Mouse (Mus musculus) kidney, postnatal 36 days (tissue): ENCODE measurements around the gene Them4.

Experiments used
- DNase-seq, 2 experiments: peaks; one replicate each; pipeline ENCODE4 v3.0.0; 2021 to 2022; ENCODE audit warnings: mixed read lengths in 2 of 2

Gene Them4

GRCm38 (mm10) chr3:94368631-94369030 is 58.7 kb downstream of the Them4 start:
- DNase-seq, result no peak

- no peak for DNase-seq
These were observed 59.8 kb downstream of the Them4 start for GRCm38 (mm10) chr3:94369709-94370108.

- DNase-seq, result peak; percentile 98
These were observed 61.7 kb downstream of the Them4 start for GRCm38 (mm10) chr3:94371637-94372036.

- DNase-seq, result no peak
These were observed 62.1 kb downstream of the Them4 start for GRCm38 (mm10) chr3:94372038-94372437.

- DNase-seq, result peak; percentile 81 to 88
These were observed 62.8 kb downstream of the Them4 start, which contains the start of gene Rorc for GRCm38 (mm10) chr3:94372641-94373040. Rorc (plus strand) TSS chr3:94372794.

GRCm38 (mm10) chr3:94373090-94373489 is 63.2 kb downstream of the Them4 start:
- peak; percentile 59 to 74 for DNase-seq

GRCm38 (mm10) chr3:94373597-94374011 is 63.7 kb downstream of the Them4 start:
- DNase-seq, result peak; percentile 76 to 89

- DNase-seq, result peak; percentile 86 to 89
These were observed 64.7 kb downstream of the Them4 start for GRCm38 (mm10) chr3:94374636-94375035.

- no peak for DNase-seq
These were observed 65.3 kb downstream of the Them4 start for GRCm38 (mm10) chr3:94375146-94375545.

- DNase-seq, result no peak
These were observed 66.0 kb downstream of the Them4 start for GRCm38 (mm10) chr3:94375861-94376260.

GRCm38 (mm10) chr3:94377028-94377923 is 67.4 kb downstream of the Them4 start:
- no peak for DNase-seq

- no peak for DNase-seq
These were observed 70.1 kb downstream of the Them4 start for GRCm38 (mm10) chr3:94379831-94380510.
